Mouse (Mus musculus) heart, embryonic 15.5 days (tissue): Measurements from ENCODE around the gene Gm18596. TPM values are rescaled to one million over a fixed set of nuclear protein-coding genes. Genes with fewer than 3 reads are reported as not detected.

Experiments
- ATAC-seq: fragments of 200-750 bp; cut with Nextera tagmentation; replicated peaks from 2 replicates; pipeline ENCODE4 v1.8.0; 2017; ENCODE audit warnings: low read depth, moderate TSS enrichment; ENCODE audit not compliant: insufficient number of reproducible peaks, insufficient read depth, low FRiP score
- H3K27ac ChIP-seq: fragments of 300-500 bp; sonication (generic); 2 replicates; pipeline ENCODE4 v1.5.1; 2015; ENCODE audit warnings: mild to moderate bottlenecking, inconsistent platforms
- H3K27me3 ChIP-seq: fragments of 300-500 bp; sonication (generic); 2 replicates; pipeline ENCODE4 v1.6.1; 2015; ENCODE audit warnings: inconsistent platforms
- H3K36me3 ChIP-seq: fragments of 300-500 bp; sonication (generic); 2 replicates; pipeline ENCODE4 v1.6.1; 2015; ENCODE audit warnings: mild to moderate bottlenecking, inconsistent platforms
- H3K4me1 ChIP-seq: fragments of 300-500 bp; sonication (generic); replicated peaks from 2 replicates; pipeline ENCODE4 v1.6.1; 2015; ENCODE audit warnings: inconsistent platforms
- H3K4me2 ChIP-seq: fragments of 300-500 bp; sonication (generic); 2 replicates; pipeline ENCODE4 v1.6.1; 2015; ENCODE audit warnings: inconsistent platforms, mild to moderate bottlenecking, moderate library complexity
- H3K4me3 ChIP-seq: fragments of 300-500 bp; sonication (generic); 2 replicates; pipeline ENCODE4 v1.5.1; 2015; ENCODE audit warnings: mild to moderate bottlenecking, inconsistent platforms
- H3K9ac ChIP-seq: fragments of 300-500 bp; sonication (generic); 2 replicates; pipeline ENCODE4 v1.6.1; 2015; ENCODE audit warnings: mild to moderate bottlenecking, inconsistent platforms
- H3K9me3 ChIP-seq: fragments of 300-500 bp; sonication (generic); replicated peaks from 2 replicates; pipeline ENCODE4 v1.6.1; 2016; ENCODE audit warnings: inconsistent platforms
- WGBS: fragments of 180-500 bp; shearing (Covaris S2); methylation state at CpG from one replicate; pipeline ENCODE4 v1.1.7; 2015; ENCODE audit warnings: mixed read lengths; 5-methylcytosine and 5-hydroxymethylcytosine counted together
- polyA plus RNA-seq: library from polyadenylated mRNA; unstranded; fragments of >200 nt; fragmentation: Nextera tagmentation; extraction: Ambion mirVana; gene quantifications from 2 replicates; pipeline ENCODE4 v1.2.1, GENCODE M21; 2015

Gene Gm18596
- polyA plus RNA-seq, 1 experiment from 2014 or later: not detected

DNA sequence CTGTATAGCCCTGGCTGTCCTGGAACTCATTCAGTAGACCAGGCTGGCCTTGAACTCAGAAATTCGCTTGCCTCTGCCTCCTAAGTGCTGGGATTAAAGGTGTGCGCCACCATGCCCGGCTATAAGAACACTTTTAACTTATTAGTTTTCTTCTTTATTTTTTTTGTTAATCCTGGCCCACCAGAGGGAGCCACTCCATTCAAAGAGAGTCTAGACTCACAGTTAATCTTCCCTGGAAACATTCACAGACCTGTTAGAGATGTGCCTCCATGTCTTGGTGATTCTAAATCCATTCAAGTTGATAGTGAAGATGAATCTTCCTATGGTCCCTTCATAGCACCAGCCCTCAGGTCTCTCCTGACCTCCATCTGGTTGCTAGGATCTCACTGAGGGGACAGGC, 32.6 kb downstream of the Gm18596 start:
- Histone ChIP-seq H3K9me3 (peaks cover 3% of the 10 kb centered on the region), H3K27me3 (no peaks in the 10 kb centered on the region), H3K4me2 (no peak overlapping the region), H3K27ac (no peak overlapping the region), H3K9ac (no peak overlapping the region), H3K4me1 (no peaks in the 10 kb centered on the region), H3K36me3 (no peaks in the 10 kb centered on the region), H3K4me3 (no peak overlapping the region)
- no peak for ATAC-seq
- 78% methylated on average over 3 of the region's 3 CpGs for WGBS

DNA sequence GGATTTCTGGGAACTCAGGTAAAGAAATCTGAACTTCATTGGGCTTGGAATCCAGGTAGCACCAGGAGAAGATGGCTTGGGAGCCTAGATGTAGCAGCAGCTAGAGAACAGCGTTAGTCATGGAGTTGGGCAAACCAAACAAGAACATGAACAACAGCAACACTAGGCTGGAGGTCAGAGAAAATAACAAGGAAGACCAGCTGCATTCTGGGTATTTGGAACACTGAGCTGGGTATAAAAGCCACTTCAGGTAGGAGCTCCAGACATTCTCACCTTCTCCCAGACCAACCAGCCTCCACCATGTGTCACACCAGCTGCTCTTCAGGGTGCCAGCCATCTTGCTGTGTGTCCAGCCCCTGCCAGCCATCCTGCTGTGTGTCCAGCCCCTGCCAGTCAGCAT, 36.1 kb downstream of the Gm18596 start, which contains the start of gene Gm10272:
Gm10272 (plus strand) TSS at position 301 of the 400 bp plus-strand sequence.
- Histone ChIP-seq H3K4me1 (no peaks in the 10 kb centered on the region), H3K9me3 (no peaks in the 10 kb centered on the region), H3K27ac (no peak within 1 kb of the TSS), H3K27me3 (no peaks in the 10 kb centered on the region), H3K36me3 (no peaks in the 10 kb centered on the region), H3K9ac (no peak within 1 kb of the TSS), H3K4me2 (no peak within 1 kb of the TSS), H3K4me3 (no peak within 1 kb of the TSS)
- 90% methylated on average over 1 of the region's 1 CpGs for WGBS
- ATAC-seq: no peak

DNA sequence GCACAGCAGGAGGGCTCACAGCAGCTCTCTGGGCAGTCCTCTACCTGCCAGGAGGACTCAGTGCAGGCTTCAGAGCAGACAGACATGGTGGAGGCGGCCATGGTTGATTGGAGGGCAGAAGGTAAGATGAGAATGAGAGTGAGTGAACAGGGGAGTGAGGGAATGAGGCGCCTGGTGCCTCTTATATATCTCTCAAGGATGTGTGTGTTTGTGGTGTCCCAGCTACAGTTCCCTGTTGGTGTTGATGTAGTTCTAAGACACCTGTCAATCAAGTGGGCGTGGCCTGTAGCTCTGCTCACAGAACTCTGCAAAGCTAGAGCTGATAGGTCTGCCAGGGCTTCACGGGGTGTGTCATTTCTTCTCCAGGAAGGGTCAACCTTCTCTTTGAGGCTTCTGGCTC, 45.3 kb downstream of the Gm18596 start, which contains the start of gene Gm9508:
Gm9508 (minus strand) TSS at position 101 of the 400 bp plus-strand sequence.
- no peak within 1 kb of the TSS for H3K9ac ChIP-seq
- no peak within 1 kb of the TSS for H3K4me3 ChIP-seq
- H3K4me2 ChIP-seq: no peak within 1 kb of the TSS
- H3K36me3 ChIP-seq: no peaks in the 10 kb centered on the region
- H3K9me3 ChIP-seq: no peaks in the 10 kb centered on the region
- no peak within 1 kb of the TSS for H3K27ac ChIP-seq
- H3K27me3 ChIP-seq: 0 out of 2 replicates have a peak, but pooled peaks cover 3% of the 10 kb centered on the region
- no peaks in the 10 kb centered on the region for H3K4me1 ChIP-seq
- WGBS: 34% methylated on average over 4 of the region's 4 CpGs
- ATAC-seq: no peak

Other genes with a start within 250 kb of the Gm18596 start
- 21.3 and 28.1 TPM in 2 replicates for gene Fam207a, start 226.9 kb downstream of the Gm18596 start, polyA plus RNA-seq
- gene Itgb2, start 212.4 kb downstream of the Gm18596 start, polyA plus RNA-seq: 2.1 and 6.2 TPM in 2 replicates
- 105 and 125 TPM in 2 replicates for gene Pttg1ip, start 160.9 kb downstream of the Gm18596 start, polyA plus RNA-seq
- gene Sumo3, start 136.5 kb downstream of the Gm18596 start, polyA plus RNA-seq: 138 and 169 TPM in 2 replicates
- 0.60 and 3.9 TPM in 2 replicates for gene Gm49325, start 136.4 kb downstream of the Gm18596 start, polyA plus RNA-seq
- 66.3 and 85.1 TPM in 2 replicates for gene Ube2g2, start 120.4 kb downstream of the Gm18596 start, polyA plus RNA-seq
- 0.42 TPM in 1 of 2 replicates, not detected in the other for gene Tspear, start 56.1 kb downstream of the Gm18596 start, polyA plus RNA-seq
- gene Gm19402, start 51.9 kb downstream of the Gm18596 start, polyA plus RNA-seq: not detected in 2 replicates
- gene Gm9508, start 45.4 kb downstream of the Gm18596 start, polyA plus RNA-seq: not detected in 2 replicates
- not detected in 2 replicates for gene Gm10272, start 36.0 kb downstream of the Gm18596 start, polyA plus RNA-seq
- gene Gm10024, start 31.2 kb downstream of the Gm18596 start, polyA plus RNA-seq: not detected in 2 replicates
- not detected in 2 replicates for gene Gm10142, start 26.8 kb downstream of the Gm18596 start, polyA plus RNA-seq
- not detected in 2 replicates for gene Krtap12-1, start 22.0 kb downstream of the Gm18596 start, polyA plus RNA-seq
- gene Gm10100, start 16.2 kb downstream of the Gm18596 start, polyA plus RNA-seq: not detected in 2 replicates
- gene Gm9736, start 8.7 kb upstream of the Gm18596 start, polyA plus RNA-seq: not detected in 2 replicates
- not detected in 2 replicates for gene Gm3233, start 17.0 kb upstream of the Gm18596 start, polyA plus RNA-seq
- gene Gm3238, start 28.7 kb upstream of the Gm18596 start, polyA plus RNA-seq: not detected in 2 replicates
- not detected in 2 replicates for gene Gm7138, start 34.3 kb upstream of the Gm18596 start, polyA plus RNA-seq
- not detected in 2 replicates for gene Gm3250, start 39.9 kb upstream of the Gm18596 start, polyA plus RNA-seq
- not detected in 2 replicates for gene Gm7137, start 45.6 kb upstream of the Gm18596 start, polyA plus RNA-seq
- not detected in 2 replicates for gene Gm9639, start 52.4 kb upstream of the Gm18596 start, polyA plus RNA-seq
- not detected in 2 replicates for gene Gm19668, start 56.5 kb upstream of the Gm18596 start, polyA plus RNA-seq
- gene Gm9507, start 69.2 kb upstream of the Gm18596 start, polyA plus RNA-seq: not detected in 2 replicates
- not detected in 2 replicates for gene Gm2696, start 72.0 kb upstream of the Gm18596 start, polyA plus RNA-seq
- not detected in 2 replicates for gene Krtap10-4, start 84.5 kb upstream of the Gm18596 start, polyA plus RNA-seq
- gene Krtap10-10, start 93.3 kb upstream of the Gm18596 start, polyA plus RNA-seq: not detected in 2 replicates
- not detected in 2 replicates for gene Gm36176, start 104.2 kb upstream of the Gm18596 start, polyA plus RNA-seq
- not detected in 2 replicates for gene Gm10318, start 110.2 kb upstream of the Gm18596 start, polyA plus RNA-seq
- not detected in 2 replicates for gene Gm3285, start 119.3 kb upstream of the Gm18596 start, polyA plus RNA-seq
- gene Lrrc3, start 159.9 kb upstream of the Gm18596 start, polyA plus RNA-seq: 1.1 and 2.2 TPM in 2 replicates
- gene Trpm2, start 227.9 kb upstream of the Gm18596 start, polyA plus RNA-seq: 0.34 and 2.5 TPM in 2 replicates
- gene 1810043G02Rik, start 235.9 kb upstream of the Gm18596 start, polyA plus RNA-seq: 16.7 and 20.8 TPM in 2 replicates